Mouse (Mus musculus): ENCODE results near the gene Lmcd1. TPM values are rescaled to one million over a fixed set of nuclear protein-coding genes. Genes with fewer than 3 reads are reported as not detected.
A peak's percentile ranks its signal among the peaks of the same experiment; 100 is the strongest.
"Not testable (repeated sequence)": the region's sequence is repeated elsewhere in the genome, so short reads cannot be mapped to it uniquely, and the experiment has no call there.

Lmcd1 gene
- polyA plus RNA-seq (2012; rRNA removed): 129 and 190 TPM in 2 replicates

GRCm38 (mm10) chr6:112273501-112274205 lies at the start of gene Lmcd1:
Lmcd1 (plus strand) TSS chr6:112273758.
- DNase-seq (ENCODE audit: low spot score): peak; percentile 49

DNA sequence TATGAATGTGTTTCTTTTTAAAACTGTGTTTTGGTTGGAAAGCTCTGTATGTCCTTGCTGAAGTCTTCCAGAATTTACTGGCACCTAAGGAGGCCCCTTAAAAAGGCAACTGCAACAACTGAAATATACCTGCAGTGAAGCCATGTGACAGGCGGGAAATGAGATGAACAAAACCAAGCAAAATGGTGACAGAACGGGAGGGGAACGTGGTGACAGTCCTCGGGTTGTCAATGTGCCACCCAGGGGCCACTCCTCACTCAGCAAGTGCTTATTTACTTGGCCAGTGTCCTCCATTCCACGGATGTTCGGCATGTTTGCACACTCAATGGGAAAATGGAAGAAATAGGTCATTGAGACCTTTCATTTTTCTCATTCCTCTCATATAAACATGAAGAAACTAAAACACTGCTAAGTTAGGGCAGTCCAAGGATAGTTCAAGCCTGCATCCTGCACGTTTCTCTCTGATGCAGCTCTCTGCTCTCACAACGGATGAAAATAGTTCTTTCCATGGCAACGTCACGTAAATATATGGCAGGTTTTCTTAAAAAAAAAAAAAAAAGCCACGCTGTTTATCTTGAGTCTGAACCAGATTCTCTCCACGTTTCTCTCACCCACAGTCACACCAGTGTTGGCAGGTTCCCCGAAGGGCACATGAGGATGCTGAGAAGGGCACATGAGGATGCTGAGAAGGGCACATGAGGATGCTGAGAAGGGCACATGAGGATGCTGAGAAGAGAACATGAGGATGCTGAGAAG lies 49.5 kb upstream of the Lmcd1 start:
- DNase-seq (ENCODE audit: low spot score): no peak

DNA sequence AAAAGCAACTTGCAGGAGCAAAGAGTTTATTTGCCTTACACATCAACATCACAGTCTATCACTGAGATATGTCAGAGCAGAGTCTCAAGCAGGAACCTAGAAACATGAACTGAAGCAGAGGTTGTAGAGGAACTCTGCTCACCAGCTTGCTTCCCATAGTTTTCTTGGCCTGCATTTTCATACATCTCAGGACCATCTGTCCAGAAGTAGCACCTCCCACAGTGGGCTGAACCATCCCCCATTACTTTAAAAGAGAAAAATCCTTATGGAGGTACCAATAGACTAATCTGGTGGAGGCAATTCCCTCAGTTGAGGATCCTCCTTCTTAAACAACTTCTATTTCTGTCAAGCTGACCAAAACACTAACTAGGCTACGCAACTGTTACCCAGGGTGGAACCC lies 36.8 kb upstream of the Lmcd1 start:
- no peak for DNase-seq (ENCODE audit: low spot score)

DNA sequence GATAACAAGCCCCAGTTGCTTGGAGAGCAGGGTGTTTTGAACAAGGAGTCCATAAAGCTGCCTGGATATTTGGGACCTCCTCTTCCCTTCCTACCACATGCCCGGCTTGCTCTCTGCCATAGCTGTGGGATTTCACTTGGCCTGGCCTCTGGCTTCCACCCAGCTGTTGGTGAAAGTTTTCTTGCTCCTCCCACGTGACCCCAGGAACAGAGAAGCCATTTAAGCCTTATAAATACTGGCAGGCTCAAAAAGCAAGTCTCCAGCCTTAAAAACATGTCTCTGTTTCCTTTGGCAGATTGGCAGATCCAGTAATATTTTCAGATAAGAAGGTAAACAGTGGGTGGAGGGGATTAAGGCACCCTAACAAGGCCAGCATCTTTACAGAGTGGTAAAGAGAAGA lies 31.3 kb upstream of the Lmcd1 start:
- no peak for DNase-seq (ENCODE audit: low spot score)

- peak; percentile 26 for DNase-seq (ENCODE audit: low spot score)
Measured at GRCm38 (mm10) chr6:112245639-112246038, 27.9 kb upstream of the Lmcd1 start.

- DNase-seq (ENCODE audit: low spot score): no peak
Measured at GRCm38 (mm10) chr6:112246636-112247035, 26.9 kb upstream of the Lmcd1 start.

- DNase-seq (ENCODE audit: low spot score): not testable (repeated sequence)
Measured at GRCm38 (mm10) chr6:112253943-112254342, 19.6 kb upstream of the Lmcd1 start.

- DNase-seq (ENCODE audit: low spot score): no peak
Measured at GRCm38 (mm10) chr6:112254967-112255366, 18.6 kb upstream of the Lmcd1 start.

DNA sequence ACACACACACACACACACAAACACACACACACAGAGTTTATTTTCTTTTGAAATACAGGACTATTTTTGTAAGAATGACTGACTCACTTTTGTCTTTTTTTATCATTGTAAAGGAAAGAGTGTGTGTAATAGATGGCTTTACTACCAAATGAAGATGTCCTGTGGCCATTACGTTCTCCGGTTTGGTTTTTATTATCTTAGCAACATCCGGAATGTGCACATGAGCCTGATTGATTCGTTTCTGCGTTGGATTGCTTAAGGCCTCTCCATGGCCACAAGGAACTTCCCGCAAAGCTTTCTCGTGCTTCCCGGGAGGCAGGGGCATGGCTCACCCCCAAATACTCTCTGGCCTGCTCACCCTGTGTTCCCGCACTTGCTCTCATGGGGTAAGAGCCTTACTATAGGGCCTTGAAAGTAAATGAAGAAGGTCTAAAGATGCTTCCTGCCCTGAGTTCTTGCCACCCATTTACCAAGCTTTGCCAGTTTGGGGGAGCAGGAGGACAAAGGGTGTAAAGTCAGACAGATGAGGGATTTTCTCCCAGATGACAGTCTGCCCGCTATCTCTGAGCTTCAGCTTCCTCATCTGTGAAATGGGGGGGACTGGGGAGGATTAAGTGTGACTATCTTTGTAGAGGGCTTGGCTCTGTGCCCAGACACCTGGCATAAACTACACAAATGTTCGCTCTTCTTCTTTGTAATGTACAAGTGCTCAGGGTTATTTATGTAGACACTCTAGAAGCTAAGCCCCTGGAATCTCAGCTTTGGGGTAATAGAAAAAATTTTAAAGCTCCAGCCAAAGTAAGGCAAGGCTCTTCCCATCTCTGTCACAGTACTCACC lies 18.0 kb upstream of the Lmcd1 start:
- no peak for DNase-seq (ENCODE audit: low spot score)

- no peak for DNase-seq (ENCODE audit: low spot score)
Measured at GRCm38 (mm10) chr6:112256599-112256998, 17.0 kb upstream of the Lmcd1 start.

DNA sequence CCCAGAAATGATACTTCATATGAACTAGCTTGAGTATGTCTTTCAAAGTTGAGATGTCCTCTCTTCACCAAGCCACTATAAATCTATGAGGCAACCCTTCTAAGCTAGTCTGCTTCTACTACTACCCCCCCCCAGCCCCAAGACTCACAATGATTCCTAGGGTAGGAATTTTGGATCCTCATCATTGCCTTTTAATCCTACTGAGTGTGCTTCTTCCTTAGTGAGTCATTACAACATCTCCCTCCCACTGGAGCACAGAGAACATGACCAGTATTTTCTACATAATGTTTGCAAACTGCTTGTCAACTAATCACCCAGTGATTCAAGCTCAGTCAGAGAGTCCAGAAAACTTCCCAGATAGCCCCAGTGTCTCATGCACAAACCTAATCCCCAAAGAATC lies 12.5 kb upstream of the Lmcd1 start:
- DNase-seq (ENCODE audit: low spot score): no peak

DNA sequence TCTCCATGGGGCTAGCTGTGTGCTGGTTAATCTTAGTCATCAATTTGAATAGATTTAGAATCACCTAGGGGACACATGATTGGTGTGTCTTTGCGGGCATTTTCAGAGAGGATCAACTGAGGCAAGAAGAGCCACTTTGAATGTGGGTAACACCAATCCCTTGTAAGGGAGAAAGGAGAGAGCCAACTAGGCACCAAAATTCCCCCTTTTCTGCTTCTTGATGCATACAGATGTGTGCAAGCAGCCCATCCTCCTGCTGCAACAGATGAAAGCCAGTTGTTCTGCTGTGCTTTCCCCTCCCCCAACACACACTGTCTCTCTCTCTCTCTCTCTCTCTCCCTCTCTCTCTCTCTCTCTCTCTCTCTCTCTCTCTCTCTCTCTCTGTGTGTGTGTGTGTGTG lies 9.2 kb upstream of the Lmcd1 start:
- no peak for DNase-seq (ENCODE audit: low spot score)

GRCm38 (mm10) chr6:112266631-112267030 lies 6.9 kb upstream of the Lmcd1 start:
- no peak for DNase-seq (ENCODE audit: low spot score)

DNA sequence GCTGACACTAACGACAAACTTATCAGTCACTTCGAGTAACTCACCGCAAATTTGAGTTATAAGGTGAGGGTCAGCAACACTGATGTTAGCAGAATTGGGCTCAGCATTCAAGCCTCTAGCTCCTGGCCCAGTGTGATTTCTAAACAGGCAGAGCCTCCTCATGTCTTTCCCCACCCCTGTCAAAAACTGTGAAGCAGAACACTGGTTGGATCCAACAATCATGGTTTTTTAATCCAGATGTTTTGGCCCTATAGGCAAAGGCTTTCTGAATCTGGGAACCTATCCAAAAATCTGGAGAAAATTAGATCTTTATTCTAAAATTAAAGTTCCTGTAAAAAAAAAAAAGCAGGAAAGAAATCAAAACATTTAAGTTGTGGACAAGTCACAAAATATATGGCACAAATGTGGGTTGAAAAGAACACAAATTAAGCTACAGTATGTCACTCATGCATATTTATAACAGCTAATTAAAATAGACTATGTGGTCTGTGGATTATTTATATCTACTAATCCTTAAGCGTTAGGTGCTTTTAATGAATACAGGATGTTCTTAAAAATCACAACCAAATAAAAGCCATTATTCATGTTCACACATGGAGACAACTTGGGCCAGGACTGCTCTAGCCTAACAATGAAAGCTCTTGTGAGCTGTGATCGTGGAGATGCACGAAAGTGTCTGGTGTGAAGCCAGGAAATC lies 5.7 kb upstream of the Lmcd1 start:
- DNase-seq (ENCODE audit: low spot score): no peak

DNA sequence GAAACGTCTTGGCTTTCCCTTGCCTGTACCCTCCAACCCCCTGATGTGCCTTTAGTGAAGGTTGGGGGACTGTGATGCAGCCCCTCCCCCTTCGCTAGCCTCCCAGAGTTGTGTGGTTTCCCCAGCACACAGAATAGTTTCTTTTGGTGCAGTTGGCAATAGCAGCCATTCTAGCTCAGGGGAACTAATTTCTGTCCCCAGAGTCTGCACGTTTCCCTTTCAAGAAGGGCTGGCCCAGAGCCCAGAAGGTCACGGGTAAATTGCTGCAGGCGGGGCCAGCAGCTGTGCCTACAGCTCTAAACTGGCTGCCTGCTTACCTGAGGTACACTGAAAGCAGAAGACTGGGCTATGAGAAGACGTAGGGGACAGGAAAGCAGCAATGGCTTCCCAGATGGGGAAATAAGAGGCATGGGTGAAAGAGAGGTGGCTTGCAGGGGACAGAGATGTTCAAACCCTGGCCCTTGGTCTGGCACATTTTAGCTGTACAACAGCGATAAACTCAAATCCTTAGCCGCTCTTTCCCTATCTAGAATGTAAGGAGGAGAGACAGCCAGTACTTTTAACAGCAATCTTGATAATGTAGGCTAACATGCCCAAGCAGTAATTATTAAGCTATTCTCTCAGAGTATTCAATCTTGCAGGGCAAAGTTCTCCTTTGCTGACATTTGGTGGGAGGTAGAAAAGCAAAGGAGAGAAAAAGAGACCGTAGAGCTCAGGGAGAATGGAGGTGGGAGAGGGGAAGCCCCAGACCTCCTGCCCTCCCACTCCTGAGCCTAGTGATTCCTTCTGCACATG lies 900 bp downstream of the Lmcd1 start:
- DNase-seq (ENCODE audit: low spot score): no peak

DNA sequence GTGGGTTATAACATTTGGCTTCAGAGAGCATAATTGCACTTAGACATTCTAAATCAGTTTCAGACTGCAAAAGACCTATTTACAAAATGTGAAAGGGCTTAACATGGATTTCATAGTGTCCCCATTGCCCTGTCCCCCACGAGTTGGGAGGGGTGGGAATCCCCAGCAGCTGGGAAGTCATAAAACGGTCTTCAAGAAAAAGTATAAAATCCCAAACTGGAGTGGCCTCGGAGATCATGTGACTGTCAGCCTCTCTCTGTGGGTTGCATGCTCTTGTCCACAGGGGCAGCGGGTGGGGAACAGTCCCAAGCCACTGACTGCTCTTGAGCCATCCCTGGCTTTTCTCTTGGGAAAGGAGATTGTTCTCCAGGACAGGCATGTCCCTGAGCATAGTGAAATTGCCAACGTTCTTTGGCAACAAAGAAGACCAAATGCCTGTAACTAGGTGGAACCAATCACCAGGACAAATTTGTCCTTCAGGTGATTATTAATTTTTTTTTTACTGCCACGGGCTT lies 2.2 kb downstream of the Lmcd1 start:
- DNase-seq (ENCODE audit: low spot score): no peak

DNA sequence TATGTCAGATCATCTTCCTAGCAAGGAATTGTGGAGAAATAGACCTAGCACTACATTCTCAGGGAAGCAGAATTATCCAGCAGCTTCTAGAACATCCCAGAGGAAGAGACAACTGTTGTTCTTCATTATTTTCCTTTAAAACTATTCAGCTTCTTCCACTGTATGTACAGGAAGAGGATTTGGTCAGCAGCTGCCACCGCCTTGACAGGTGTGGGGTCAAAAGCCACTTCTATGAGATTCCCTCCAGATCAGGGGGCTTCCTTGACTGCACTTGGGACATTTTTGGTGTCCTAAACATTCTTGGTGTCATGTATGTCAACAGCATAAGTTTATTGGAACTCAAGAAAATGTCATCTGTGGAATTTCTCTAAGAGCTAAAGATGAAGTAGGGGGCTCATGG lies 5.2 kb downstream of the Lmcd1 start:
- DNase-seq (ENCODE audit: low spot score): no peak

GRCm38 (mm10) chr6:112280161-112280560 lies 6.6 kb downstream of the Lmcd1 start:
- DNase-seq (ENCODE audit: low spot score): no peak

DNA sequence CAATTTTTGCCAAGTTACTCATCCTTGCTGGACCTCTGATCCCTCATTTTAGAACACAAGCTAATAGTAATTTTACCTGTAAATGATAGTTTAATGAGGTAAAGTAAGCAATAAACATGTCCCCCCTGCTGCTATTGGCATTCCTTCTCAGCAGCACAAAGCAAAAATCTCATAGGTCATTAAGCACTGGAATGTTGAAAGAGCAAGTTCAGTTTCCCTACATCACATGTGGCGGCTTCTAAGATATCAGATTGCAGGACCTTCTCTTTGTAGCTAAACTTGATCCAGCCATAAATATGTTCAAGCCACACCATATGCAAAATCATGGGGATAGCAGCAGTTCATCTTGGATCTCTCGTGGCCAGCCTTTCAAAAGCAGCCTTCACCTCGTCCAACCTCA lies 7.4 kb downstream of the Lmcd1 start:
- no peak for DNase-seq (ENCODE audit: low spot score)

DNA sequence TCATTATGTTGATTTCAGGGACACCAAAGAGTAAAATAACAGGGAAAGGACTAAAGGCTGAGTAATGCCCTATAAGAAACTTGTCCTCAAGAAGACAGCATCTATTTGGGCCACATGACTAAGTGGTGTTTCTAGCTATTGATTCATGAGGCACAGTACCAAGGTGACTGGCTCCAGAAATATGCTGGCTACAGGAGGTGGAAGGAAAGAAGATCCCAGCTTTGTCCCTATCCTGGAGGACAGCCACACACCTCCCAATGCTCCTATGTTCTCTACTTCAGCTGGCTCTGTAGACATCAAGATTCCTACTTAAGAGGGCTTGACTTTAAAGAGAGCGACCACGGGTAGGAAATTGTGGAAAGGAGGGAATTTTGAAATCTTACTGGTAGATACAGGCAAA lies 8.4 kb downstream of the Lmcd1 start:
- no peak for DNase-seq (ENCODE audit: low spot score)

- DNase-seq (ENCODE audit: low spot score): no peak
Measured at GRCm38 (mm10) chr6:112284087-112284486, 10.5 kb downstream of the Lmcd1 start.

All from urinary bladder, adult 2 months (tissue).